Mouse (Mus musculus): ENCODE measurements around the gene Tmem169. TPM values are rescaled to one million over a fixed set of nuclear protein-coding genes. Genes with fewer than 3 reads are reported as not detected.

The Tmem169 gene
- polyA plus RNA-seq, 1 experiment: 0.05 TPM

GRCm38 (mm10) chr1:72306241-72306640 is 22.1 kb downstream of the Tmem169 start:
- Histone ChIP-seq H3K4me1 (ENCODE audit: control insufficient read depth, insufficient read depth, low read length) (no peaks in the 10 kb centered on the region), H3K4me3 (replicated peaks; ENCODE audit: extremely low read depth, low read depth, low read length) (no peak overlapping the region)
- WGBS: 61% methylated on average over 3 of the region's 3 CpGs
- TF ChIP-seq CTCF (IDR thresholded peaks at IDR 0.05; ENCODE audit: insufficient read depth, low read length) (no peak), POLR2A (IDR thresholded peaks at IDR 0.05; ENCODE audit: borderline replicate concordance, extremely low read depth, low read depth, low read length) (no peak)
- DNase-seq: no peak

- 2% methylated on average over 11 of the region's 11 CpGs for WGBS
- peak overlapping the region; percentile 36 for H3K4me3 ChIP-seq (replicated peaks; ENCODE audit: extremely low read depth, low read depth, low read length)
- no peaks in the 10 kb centered on the region for H3K4me1 ChIP-seq (ENCODE audit: control insufficient read depth, insufficient read depth, low read length)
- peak; percentile 42; the same call in 1 of the 2 replicates for TF ChIP-seq CTCF (IDR thresholded peaks at IDR 0.05; ENCODE audit: insufficient read depth, low read length)
- TF ChIP-seq POLR2A (IDR thresholded peaks at IDR 0.05; ENCODE audit: borderline replicate concordance, extremely low read depth, low read depth, low read length): no peak
- DNase-seq: no peak
Observed at GRCm38 (mm10) chr1:72306679-72307181, 22.6 kb downstream of the Tmem169 start.

GRCm38 (mm10) chr1:72307317-72307798 is 23.2 kb downstream of the Tmem169 start, which contains the start of gene Xrcc5:
TSS of gene Xrcc5 (plus strand) at chr1:72307421.
- TF ChIP-seq POLR2A (IDR thresholded peaks at IDR 0.05; ENCODE audit: borderline replicate concordance, extremely low read depth, low read depth, low read length): no peak
- no peak for TF ChIP-seq CTCF (IDR thresholded peaks at IDR 0.05; ENCODE audit: insufficient read depth, low read length)
- WGBS: under 1% methylated on average over 21 of the region's 21 CpGs
- no peaks in the 10 kb centered on the region for H3K4me1 ChIP-seq (ENCODE audit: control insufficient read depth, insufficient read depth, low read length)
- peak; percentile 80 for DNase-seq
- peak within 1 kb of the TSS; percentile 92 for H3K4me3 ChIP-seq (replicated peaks; ENCODE audit: extremely low read depth, low read depth, low read length)

- no peak for TF ChIP-seq CTCF (IDR thresholded peaks at IDR 0.05; ENCODE audit: insufficient read depth, low read length)
- TF ChIP-seq POLR2A (IDR thresholded peaks at IDR 0.05; ENCODE audit: borderline replicate concordance, extremely low read depth, low read depth, low read length): no peak
- WGBS: 71% methylated on average over 4 of the region's 4 CpGs
- no peak for DNase-seq
- H3K4me1 ChIP-seq (ENCODE audit: control insufficient read depth, insufficient read depth, low read length): no peaks in the 10 kb centered on the region
- no peak overlapping the region for H3K4me3 ChIP-seq (replicated peaks; ENCODE audit: extremely low read depth, low read depth, low read length)
Observed at GRCm38 (mm10) chr1:72308919-72309318, 24.8 kb downstream of the Tmem169 start.

GRCm38 (mm10) chr1:72309744-72310424 is 25.7 kb downstream of the Tmem169 start:
- TF ChIP-seq CTCF (IDR thresholded peaks at IDR 0.05; ENCODE audit: insufficient read depth, low read length) (no peak), POLR2A (IDR thresholded peaks at IDR 0.05; ENCODE audit: borderline replicate concordance, extremely low read depth, low read depth, low read length) (no peak)
- WGBS: 73% methylated on average over 6 of the region's 6 CpGs
- DNase-seq: no peak
- H3K4me1 ChIP-seq (ENCODE audit: control insufficient read depth, insufficient read depth, low read length): no peaks in the 10 kb centered on the region
- H3K4me3 ChIP-seq (replicated peaks; ENCODE audit: extremely low read depth, low read depth, low read length): no peak overlapping the region

GRCm38 (mm10) chr1:72312701-72313398 is 28.7 kb downstream of the Tmem169 start:
- DNase-seq: no peak
- Histone ChIP-seq H3K4me3 (replicated peaks; ENCODE audit: extremely low read depth, low read depth, low read length) (no peak overlapping the region), H3K4me1 (ENCODE audit: control insufficient read depth, insufficient read depth, low read length) (no peaks in the 10 kb centered on the region)
- TF ChIP-seq POLR2A (IDR thresholded peaks at IDR 0.05; ENCODE audit: borderline replicate concordance, extremely low read depth, low read depth, low read length) (no peak), CTCF (IDR thresholded peaks at IDR 0.05; ENCODE audit: insufficient read depth, low read length) (no peak)
- 84% methylated on average over 9 of the region's 9 CpGs for WGBS

- WGBS: 74% methylated on average over 5 of the region's 5 CpGs
- TF ChIP-seq CTCF (IDR thresholded peaks at IDR 0.05; ENCODE audit: insufficient read depth, low read length) (peak; percentile 15; the same call in 1 of the 2 replicates), POLR2A (IDR thresholded peaks at IDR 0.05; ENCODE audit: borderline replicate concordance, extremely low read depth, low read depth, low read length) (no peak)
- Histone ChIP-seq H3K4me1 (ENCODE audit: control insufficient read depth, insufficient read depth, low read length) (no peaks in the 10 kb centered on the region), H3K4me3 (replicated peaks; ENCODE audit: extremely low read depth, low read depth, low read length) (no peak overlapping the region)
- DNase-seq: no peak
Observed at GRCm38 (mm10) chr1:72313399-72314039, 29.4 kb downstream of the Tmem169 start.

GRCm38 (mm10) chr1:72315447-72315846 is 31.3 kb downstream of the Tmem169 start:
- Histone ChIP-seq H3K4me3 (replicated peaks; ENCODE audit: extremely low read depth, low read depth, low read length) (no peak overlapping the region), H3K4me1 (ENCODE audit: control insufficient read depth, insufficient read depth, low read length) (no peaks in the 10 kb centered on the region)
- WGBS: 90% methylated on average over 4 of the region's 4 CpGs
- TF ChIP-seq POLR2A (IDR thresholded peaks at IDR 0.05; ENCODE audit: borderline replicate concordance, extremely low read depth, low read depth, low read length) (no peak), CTCF (IDR thresholded peaks at IDR 0.05; ENCODE audit: insufficient read depth, low read length) (no peak)
- DNase-seq: no peak

GRCm38 (mm10) chr1:72316409-72316808 is 32.2 kb downstream of the Tmem169 start:
- TF ChIP-seq POLR2A (IDR thresholded peaks at IDR 0.05; ENCODE audit: borderline replicate concordance, extremely low read depth, low read depth, low read length) (no peak), CTCF (IDR thresholded peaks at IDR 0.05; ENCODE audit: insufficient read depth, low read length) (no peak)
- Histone ChIP-seq H3K4me3 (replicated peaks; ENCODE audit: extremely low read depth, low read depth, low read length) (no peak overlapping the region), H3K4me1 (ENCODE audit: control insufficient read depth, insufficient read depth, low read length) (no peaks in the 10 kb centered on the region)
- no peak for DNase-seq
- 66% methylated on average over 8 of the region's 8 CpGs for WGBS

Measured in lung, adult 2 months (tissue).